8 mouse cellular contexts compared by ENCODE assay signal in genomic region chr1:75477264-75477965, GRCm38 (mm10). TPM values are rescaled to one million over a fixed set of nuclear protein-coding genes. Genes with fewer than 3 reads are reported as not detected.
DNase-seq lines count a peak whose midpoint lies in the region; ATAC-seq and TF ChIP-seq lines count a peak whose summit lies in the region.

No protein-coding gene starts in this region.

- no peak overlapping the region for H3K27ac ChIP-seq in forebrain, embryonic 12.5 days
- no peak overlapping the region for H3K27ac ChIP-seq in lung, postnatal 0 days (ENCODE audit: low read length)

- peak overlapping the region; percentile 90 for H3K4me2 ChIP-seq in forebrain, embryonic 12.5 days
- H3K4me2 ChIP-seq in lung, postnatal 0 days (replicated peaks; ENCODE audit: low read depth, low read length), result 0 out of 2 replicates have a peak overlapping the region, but pooled peaks have one; percentile 5

- TF ChIP-seq CTCF in lung, postnatal 0 days (IDR thresholded peaks at IDR 0.05), result peak; percentile 81

- TF ChIP-seq EP300 in lung, postnatal 0 days (IDR thresholded peaks at IDR 0.05), result no peak

- H3K9ac ChIP-seq in forebrain, embryonic 12.5 days, result 0 out of 2 replicates have a peak overlapping the region, but pooled peaks have one; percentile 21
- H3K9ac ChIP-seq in lung, postnatal 0 days (replicated peaks; ENCODE audit: low read depth), result no peak overlapping the region

- peaks cover 36% of the 10 kb centered on the region for H3K4me1 ChIP-seq in forebrain, embryonic 12.5 days
- H3K4me1 ChIP-seq in lung, postnatal 0 days (ENCODE audit: insufficient read depth, low read depth, low read length), result peaks cover 3% of the 10 kb centered on the region; the same call in 1 of the 2 replicates

- peaks cover 43% of the 10 kb centered on the region for H3K36me3 ChIP-seq in forebrain, embryonic 12.5 days (replicated peaks)
- peaks cover 7% of the 10 kb centered on the region; the same call in 1 of the 2 replicates for H3K36me3 ChIP-seq in lung, postnatal 0 days (ENCODE audit: insufficient read depth, low read length)

- 11% methylated on average over 35 of the region's 35 CpGs for WGBS in forebrain, embryonic 12.5 days
- WGBS in lung, postnatal 0 days, result 13% methylated on average over 35 of the region's 35 CpGs

- H3K4me3 ChIP-seq in forebrain, embryonic 12.5 days (replicated peaks), result peak overlapping the region; percentile 86
- no peak overlapping the region for H3K4me3 ChIP-seq in lung, postnatal 0 days (ENCODE audit: low read depth, low read length)

- H3K9me3 ChIP-seq in forebrain, embryonic 12.5 days, result no peaks in the 10 kb centered on the region
- H3K9me3 ChIP-seq in lung, postnatal 0 days (ENCODE audit: low read length), result no peaks in the 10 kb centered on the region

- H3K27me3 ChIP-seq in forebrain, embryonic 12.5 days, result peaks cover 28% of the 10 kb centered on the region
- peaks cover 14% of the 10 kb centered on the region; the same call in 1 of the 2 replicates for H3K27me3 ChIP-seq in lung, postnatal 0 days (replicated peaks; ENCODE audit: insufficient read depth, low read length)

- ATAC-seq in forebrain, embryonic 12.5 days (ENCODE audit: low FRiP score), result peak; percentile 12; the same call in 1 of the 2 replicates
- ATAC-seq in lung, postnatal 0 days, result no peak

- peak; percentile 84 for DNase-seq in ES-CJ7 (ENCODE audit: low read depth, low spot score)
- peak; percentile 58 for DNase-seq in c-Kit-positive CD71-positive TER-119-negative erythroid progenitor cells, embryonic 14.5 days (ENCODE audit: low read depth)
- peak; percentile 89 for DNase-seq in heart, postnatal 4 days
- DNase-seq in layer of hippocampus, adult 8-10 months (ENCODE audit: low spot score in 2 of 2), result peak; percentile 68 to 86
- DNase-seq in lung, postnatal 0 days (ENCODE audit: low spot score), result peak; percentile 81
- DNase-seq in ovary, postnatal 14 days (ENCODE audit: low spot score), result peak; percentile 76
- DNase-seq in thymus, postnatal 10 days (ENCODE audit: low spot score in 2 of 2), result peak; percentile 58 to 80

RNA-seq across cellular contexts. Expression of gene Chpf, which starts 1.7 kb away (rescaled TPM):
- polyA plus RNA-seq in forebrain, embryonic 12.5 days (2016; fragmentation: Nextera tagmentation; extraction: Ambion mirVana), result 21.6 and 25.8 TPM in 2 replicates
- total RNA-seq in heart, postnatal 4 days (2021), result 10 to 100 TPM; 38.0 to 38.7 TPM
- total RNA-seq in layer of hippocampus, adult 8-10 months (2022), result 10 to 100 TPM; 71.4 to 79.7 (median 77.2) TPM
- 31.2 and 31.6 TPM in 2 replicates for polyA plus RNA-seq in lung, postnatal 0 days (2015; fragmentation: Nextera tagmentation; extraction: Ambion mirVana)

RNA-seq across cellular contexts. Expression of gene Tmem198, which starts 1.9 kb away (rescaled TPM):
- 20.8 and 24.1 TPM in 2 replicates for polyA plus RNA-seq in forebrain, embryonic 12.5 days (2016; fragmentation: Nextera tagmentation; extraction: Ambion mirVana)
- total RNA-seq in heart, postnatal 4 days (2021), result 1 to 10 TPM in 1 of 2 experiments, under 1 TPM in 1; 0.55 to 1.1 TPM
- 10 to 100 TPM; 49.1 to 64.8 (median 55.6) TPM for total RNA-seq in layer of hippocampus, adult 8-10 months (2022)
- 1.1 and 1.3 TPM in 2 replicates for polyA plus RNA-seq in lung, postnatal 0 days (2015; fragmentation: Nextera tagmentation; extraction: Ambion mirVana)

RNA-seq across cellular contexts. Expression of gene Asic4, which starts 27.2 kb away (rescaled TPM):
- 6.4 and 8.2 TPM in 2 replicates for polyA plus RNA-seq in forebrain, embryonic 12.5 days (2016; fragmentation: Nextera tagmentation; extraction: Ambion mirVana)
- not detected for total RNA-seq in heart, postnatal 4 days (2021)
- total RNA-seq in layer of hippocampus, adult 8-10 months (2022), result 1 to 10 TPM; 5.8 to 6.6 (median 6.0) TPM
- polyA plus RNA-seq in lung, postnatal 0 days (2015; fragmentation: Nextera tagmentation; extraction: Ambion mirVana), result not detected in 2 replicates

RNA-seq across cellular contexts. Expression of gene Obsl1, which starts 28.8 kb away (rescaled TPM):
- polyA plus RNA-seq in forebrain, embryonic 12.5 days (2016; fragmentation: Nextera tagmentation; extraction: Ambion mirVana), result 31.8 and 36.8 TPM in 2 replicates
- total RNA-seq in heart, postnatal 4 days (2021), result 100 to 1,000 TPM; 196 to 210 TPM
- total RNA-seq in layer of hippocampus, adult 8-10 months (2022), result 10 to 100 TPM; 20.8 to 25.7 (median 23.1) TPM
- 25.8 and 33.9 TPM in 2 replicates for polyA plus RNA-seq in lung, postnatal 0 days (2015; fragmentation: Nextera tagmentation; extraction: Ambion mirVana)

RNA-seq across cellular contexts. Expression of gene Inha, which starts 29.5 kb away (rescaled TPM):
- 5.9 and 6.6 TPM in 2 replicates for polyA plus RNA-seq in forebrain, embryonic 12.5 days (2016; fragmentation: Nextera tagmentation; extraction: Ambion mirVana)
- total RNA-seq in heart, postnatal 4 days (2021), result 10 to 100 TPM in 1 of 2 experiments, 1 to 10 TPM in 1; 10.0 to 10.3 TPM
- 10 to 100 TPM; 13.0 to 19.2 (median 16.8) TPM for total RNA-seq in layer of hippocampus, adult 8-10 months (2022)
- 3.7 and 3.8 TPM in 2 replicates for polyA plus RNA-seq in lung, postnatal 0 days (2015; fragmentation: Nextera tagmentation; extraction: Ambion mirVana)

Comparison
In these comparisons a context has a peak if more than half of its experiments do, and no peak if none do; other contexts are left out.
1. RNA of gene Tmem198, which starts 1.9 kb away (total RNA-seq): 49.1 to 64.8 TPM in layer of hippocampus, adult 8-10 months; 0.55 to 1.1 TPM in heart, postnatal 4 days; every median in the first group is over 10 times any median in the second.
2. RNA of gene Asic4, which starts 27.2 kb away (total RNA-seq): 5.8 to 6.6 TPM in layer of hippocampus, adult 8-10 months; not detected in heart, postnatal 4 days; every median in the first group is over 4 times any median in the second.
3. Peak in every context shown above with its lines, with median percentiles within 50 percentile points of each other: DNase-seq.